Mouse (Mus musculus) embryonic facial prominence, embryonic 12.5 days (tissue): ENCODE results near the gene Kcnh4. TPM values are rescaled to one million over a fixed set of nuclear protein-coding genes. Genes with fewer than 3 reads are reported as not detected.

Experiments
- polyA plus RNA-seq: library from polyadenylated mRNA; unstranded; fragments of >200 nt; fragmentation: Nextera tagmentation; extraction: Ambion mirVana; gene quantifications from 2 replicates; pipeline ENCODE4 v1.2.1, GENCODE M21; 2016

The Kcnh4 gene
- polyA plus RNA-seq, 1 experiment from 2014 or later: 0.46 TPM

Other genes with a start within 250 kb of the Kcnh4 start
- gene Acly, start 231.9 kb downstream of the Kcnh4 start, polyA plus RNA-seq: 201 and 203 TPM in 2 replicates
- gene Ttc25, start 214.3 kb downstream of the Kcnh4 start, polyA plus RNA-seq: 0.73 and 1.8 TPM in 2 replicates
- 36.2 and 37.2 TPM in 2 replicates for gene Cnp, start 185.0 kb downstream of the Kcnh4 start, polyA plus RNA-seq
- gene Nkiras2, start 140.7 kb downstream of the Kcnh4 start, polyA plus RNA-seq: 80.6 and 83.7 TPM in 2 replicates
- 280 and 292 TPM in 2 replicates for gene Dnajc7, start 139.8 kb downstream of the Kcnh4 start, polyA plus RNA-seq
- gene Zfp385c, start 67.5 kb downstream of the Kcnh4 start, polyA plus RNA-seq: 1.5 and 2.6 TPM in 2 replicates
- 2.6 and 3.3 TPM in 2 replicates for gene Dhx58, start 55.7 kb downstream of the Kcnh4 start, polyA plus RNA-seq
- gene Kat2a, start 47.5 kb downstream of the Kcnh4 start, polyA plus RNA-seq: 71.2 and 72.4 TPM in 2 replicates
- gene Hspb9, start 46.1 kb downstream of the Kcnh4 start, polyA plus RNA-seq: 0.33 TPM in 1 of 2 replicates, not detected in the other
- gene Rab5c, start 21.7 kb downstream of the Kcnh4 start, polyA plus RNA-seq: 18.9 and 26.1 TPM in 2 replicates
- not detected in 2 replicates for gene Hcrt, start 3.0 kb upstream of the Kcnh4 start, polyA plus RNA-seq
- gene Ghdc, start 11.0 kb upstream of the Kcnh4 start, polyA plus RNA-seq: 5.9 and 6.3 TPM in 2 replicates
- 22.7 TPM in 2 replicates for gene Stat5b, start 90.8 kb upstream of the Kcnh4 start, polyA plus RNA-seq
- gene Stat5a, start 99.4 kb upstream of the Kcnh4 start, polyA plus RNA-seq: 4.4 and 5.5 TPM in 2 replicates
- gene Stat3, start 179.6 kb upstream of the Kcnh4 start, polyA plus RNA-seq: 38.4 and 39.4 TPM in 2 replicates
- gene Cavin1, start 210.9 kb upstream of the Kcnh4 start, polyA plus RNA-seq: 68.4 and 69.6 TPM in 2 replicates
- 32.8 and 33.7 TPM in 2 replicates for gene Atp6v0a1, start 249.5 kb upstream of the Kcnh4 start, polyA plus RNA-seq